Mouse (Mus musculus): ENCODE results near the gene Elmsan1. TPM values are rescaled to one million over a fixed set of nuclear protein-coding genes. Genes with fewer than 3 reads are reported as not detected.
A peak's percentile ranks its signal among the peaks of the same experiment; 100 is the strongest.

Elmsan1 gene
- total and polyA plus RNA-seq, 3 experiments: 21.4 to 140 (median 66.7) TPM

- no peaks in the 10 kb centered on the region for H3K9me3 ChIP-seq (replicated peaks)
- peaks cover 86% of the 10 kb centered on the region for H3K36me3 ChIP-seq (replicated peaks)
- no peak; the same call in 1 of the 2 replicates for ATAC-seq (ENCODE audit: extremely low read depth, insufficient number of reproducible peaks, low FRiP score, poor library complexity, severe bottlenecking)
- DNase-seq (ENCODE audit: low spot score): peak; percentile 70
- peaks cover 88% of the 10 kb centered on the region for H3K4me1 ChIP-seq (ENCODE audit: insufficient read depth, low read depth, low read length)
- peak overlapping the region; percentile 63; the same call in 1 of the 2 replicates for H3K4me3 ChIP-seq (ENCODE audit: low read depth, low read length)
- no peak for TF ChIP-seq TAL1 (conservative IDR thresholded peaks at IDR 0.05; ENCODE audit: low read depth, low read length)
- no peak for TF ChIP-seq GATA2 (IDR thresholded peaks at IDR 0.05; ENCODE audit: borderline replicate concordance, low read depth, low read length)
- TF ChIP-seq CTCF (IDR thresholded peaks at IDR 0.05; ENCODE audit: low read depth, low read length): no peak
- no peak for TF ChIP-seq GATA1 (IDR thresholded peaks at IDR 0.05; ENCODE audit: borderline replicate concordance, low read length)
- no peaks in the 10 kb centered on the region for H3K27me3 ChIP-seq (ENCODE audit: insufficient read depth, low read length)
These were observed 37.8 kb downstream of the Elmsan1 start for GRCm38 (mm10) chr12:84180701-84181435.

GRCm38 (mm10) chr12:84180090-84180489, 38.6 kb downstream of the Elmsan1 start:
- Histone ChIP-seq H3K27me3 (ENCODE audit: insufficient read depth, low read length) (no peaks in the 10 kb centered on the region), H3K9me3 (replicated peaks) (no peaks in the 10 kb centered on the region), H3K36me3 (replicated peaks) (peaks cover 78% of the 10 kb centered on the region), H3K4me1 (ENCODE audit: insufficient read depth, low read depth, low read length) (peaks cover 91% of the 10 kb centered on the region), H3K4me3 (ENCODE audit: low read depth, low read length) (peak overlapping the region; percentile 63; the same call in 1 of the 2 replicates)
- ATAC-seq (ENCODE audit: extremely low read depth, insufficient number of reproducible peaks, low FRiP score, poor library complexity, severe bottlenecking) (no peak), DNase-seq (ENCODE audit: low spot score) (no peak)
- TF ChIP-seq CTCF (IDR thresholded peaks at IDR 0.05; ENCODE audit: low read depth, low read length) (no peak), TAL1 (conservative IDR thresholded peaks at IDR 0.05; ENCODE audit: low read depth, low read length) (no peak), POLR2AphosphoS5 (IDR thresholded peaks at IDR 0.05; ENCODE audit: insufficient replicate concordance, low read depth, low read length) (no peak; the same call in 1 of the 2 replicates), GATA1 (IDR thresholded peaks at IDR 0.05; ENCODE audit: borderline replicate concordance, low read length) (no peak), GATA2 (IDR thresholded peaks at IDR 0.05; ENCODE audit: borderline replicate concordance, low read depth, low read length) (no peak)

DNA sequence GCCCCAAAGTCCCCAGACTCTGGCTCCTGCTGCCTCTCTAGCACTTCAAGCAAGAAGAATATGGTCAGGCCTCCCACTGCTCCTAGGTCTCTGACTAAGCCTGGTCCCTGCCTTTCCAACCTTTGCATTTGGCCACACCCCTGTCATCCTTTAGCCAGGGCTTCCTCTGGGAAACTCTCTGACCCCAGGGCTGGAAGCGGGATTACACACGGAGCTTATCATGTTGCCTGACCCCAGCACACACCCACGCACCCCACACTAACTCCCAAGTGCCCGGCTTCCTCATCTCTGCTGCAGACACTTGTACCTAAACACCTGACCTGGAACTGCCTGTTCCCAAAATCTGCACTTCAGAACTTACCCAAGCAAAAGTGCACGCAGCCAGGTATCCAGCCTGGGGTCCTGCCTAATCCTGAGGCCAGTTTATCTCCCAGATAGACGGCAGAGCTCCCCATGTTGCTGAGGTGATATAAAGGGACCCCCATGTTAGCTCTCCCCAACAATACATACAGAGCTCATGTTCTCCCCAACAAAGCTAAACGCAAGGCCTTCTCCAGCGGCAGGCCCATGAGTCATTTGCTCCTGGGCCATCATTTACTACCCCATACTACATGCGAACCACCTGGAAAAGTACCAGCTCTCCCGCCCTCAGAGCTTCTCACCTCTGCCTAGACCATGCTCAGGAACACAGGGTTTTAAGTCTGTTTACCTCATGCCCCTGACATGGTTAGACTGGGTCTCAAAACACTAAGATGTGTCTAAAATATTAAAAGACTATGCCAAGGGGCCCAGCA, 39.8 kb downstream of the Elmsan1 start:
- H3K4me1 ChIP-seq (ENCODE audit: insufficient read depth, low read depth, low read length): peaks cover 95% of the 10 kb centered on the region
- H3K27me3 ChIP-seq (ENCODE audit: insufficient read depth, low read length): no peaks in the 10 kb centered on the region
- no peak for TF ChIP-seq GATA2 (IDR thresholded peaks at IDR 0.05; ENCODE audit: borderline replicate concordance, low read depth, low read length)
- no peak for TF ChIP-seq POLR2AphosphoS5 (IDR thresholded peaks at IDR 0.05; ENCODE audit: insufficient replicate concordance, low read depth, low read length)
- no peak for TF ChIP-seq TAL1 (conservative IDR thresholded peaks at IDR 0.05; ENCODE audit: low read depth, low read length)
- no peak for TF ChIP-seq CTCF (IDR thresholded peaks at IDR 0.05; ENCODE audit: low read depth, low read length)
- TF ChIP-seq GATA1 (IDR thresholded peaks at IDR 0.05; ENCODE audit: borderline replicate concordance, low read length): no peak
- peaks cover 79% of the 10 kb centered on the region for H3K36me3 ChIP-seq (replicated peaks)
- no peak for ATAC-seq (ENCODE audit: extremely low read depth, insufficient number of reproducible peaks, low FRiP score, poor library complexity, severe bottlenecking)
- no peaks in the 10 kb centered on the region for H3K9me3 ChIP-seq (replicated peaks)
- H3K4me3 ChIP-seq (ENCODE audit: low read depth, low read length): peak overlapping the region; percentile 44; the same call in 1 of the 2 replicates
- no peak for DNase-seq (ENCODE audit: low spot score)

DNA sequence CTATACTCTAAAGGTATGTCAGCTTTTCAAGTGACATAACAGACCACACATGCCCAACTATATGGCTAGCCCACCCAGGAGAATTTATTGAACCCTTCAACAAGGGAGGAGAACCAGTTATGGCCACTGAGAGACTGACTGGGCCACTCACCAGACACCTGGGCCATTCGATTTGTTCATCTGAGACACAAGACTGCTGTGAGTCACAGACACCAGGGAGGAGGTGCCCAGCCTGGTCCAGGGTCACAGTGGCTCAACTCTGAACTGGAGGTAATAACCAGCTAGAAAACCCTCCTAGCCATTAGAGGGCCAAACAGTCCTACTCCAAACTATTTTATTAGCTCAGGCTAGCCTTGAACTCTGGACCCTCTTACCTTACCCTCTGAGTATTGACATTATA, 40.6 kb downstream of the Elmsan1 start:
- ATAC-seq (ENCODE audit: extremely low read depth, insufficient number of reproducible peaks, low FRiP score, poor library complexity, severe bottlenecking): no peak
- Histone ChIP-seq H3K4me3 (ENCODE audit: low read depth, low read length) (peak overlapping the region; percentile 31; the same call in 1 of the 2 replicates), H3K4me1 (ENCODE audit: insufficient read depth, low read depth, low read length) (peaks cover 99% of the 10 kb centered on the region), H3K27me3 (ENCODE audit: insufficient read depth, low read length) (no peaks in the 10 kb centered on the region), H3K36me3 (replicated peaks) (peaks cover 83% of the 10 kb centered on the region), H3K9me3 (replicated peaks) (no peaks in the 10 kb centered on the region)
- DNase-seq (ENCODE audit: low spot score): no peak
- no peak for TF ChIP-seq CTCF (IDR thresholded peaks at IDR 0.05; ENCODE audit: low read depth, low read length)
- no peak for TF ChIP-seq POLR2AphosphoS5 (IDR thresholded peaks at IDR 0.05; ENCODE audit: insufficient replicate concordance, low read depth, low read length)
- TF ChIP-seq GATA2 (IDR thresholded peaks at IDR 0.05; ENCODE audit: borderline replicate concordance, low read depth, low read length): no peak
- TF ChIP-seq GATA1 (IDR thresholded peaks at IDR 0.05; ENCODE audit: borderline replicate concordance, low read length): no peak
- no peak for TF ChIP-seq TAL1 (conservative IDR thresholded peaks at IDR 0.05; ENCODE audit: low read depth, low read length)

DNA sequence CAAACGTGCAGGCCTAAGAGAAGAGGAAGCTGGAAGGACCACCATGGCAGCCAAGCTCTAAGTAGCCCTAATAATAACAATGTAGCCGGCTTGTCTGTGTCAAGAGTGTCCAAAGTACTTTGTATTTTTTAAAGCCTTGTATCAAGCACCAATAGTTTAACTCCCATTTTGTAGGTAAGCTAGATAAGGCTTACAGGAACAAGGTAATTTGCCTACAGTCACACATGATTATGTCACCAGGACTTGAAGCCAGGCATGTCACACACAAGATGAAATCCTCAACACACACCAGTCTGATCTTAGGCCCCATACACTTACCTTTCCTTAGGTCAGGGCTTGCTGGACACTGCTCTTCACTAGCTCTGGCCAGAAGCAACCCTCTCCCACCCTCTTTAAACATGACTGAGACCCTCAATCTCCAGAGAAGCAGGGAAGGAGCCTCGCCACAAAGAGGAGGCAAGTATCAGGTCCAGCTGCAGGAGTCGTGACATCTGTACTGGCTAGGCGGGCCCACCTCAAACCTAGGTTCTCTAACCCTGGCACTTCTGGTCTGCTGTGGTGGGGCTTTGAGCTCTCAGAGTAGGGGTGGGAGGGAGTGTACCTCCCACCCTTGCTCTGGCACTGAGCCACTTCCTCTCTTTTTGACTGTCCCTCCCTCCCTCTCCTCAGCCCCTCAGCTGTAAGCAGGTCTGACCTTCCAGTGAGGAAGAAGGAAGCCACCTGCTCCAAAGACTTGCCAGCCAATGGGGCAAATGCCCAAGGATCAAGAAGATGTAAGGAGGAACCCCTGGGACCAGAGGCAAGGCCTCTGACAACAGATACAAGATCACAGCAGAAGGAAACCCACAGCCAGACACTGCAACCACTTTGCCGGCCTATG, 41.6 kb downstream of the Elmsan1 start:
- Histone ChIP-seq H3K36me3 (replicated peaks) (peaks cover 85% of the 10 kb centered on the region), H3K9me3 (replicated peaks) (no peaks in the 10 kb centered on the region), H3K4me1 (ENCODE audit: insufficient read depth, low read depth, low read length) (peaks cover 99% of the 10 kb centered on the region), H3K27me3 (ENCODE audit: insufficient read depth, low read length) (no peaks in the 10 kb centered on the region), H3K4me3 (ENCODE audit: low read depth, low read length) (peak overlapping the region; percentile 70; the same call in 1 of the 2 replicates)
- ATAC-seq (ENCODE audit: extremely low read depth, insufficient number of reproducible peaks, low FRiP score, poor library complexity, severe bottlenecking): no peak
- no peak for TF ChIP-seq POLR2AphosphoS5 (IDR thresholded peaks at IDR 0.05; ENCODE audit: insufficient replicate concordance, low read depth, low read length)
- no peak for TF ChIP-seq CTCF (IDR thresholded peaks at IDR 0.05; ENCODE audit: low read depth, low read length)
- TF ChIP-seq GATA1 (IDR thresholded peaks at IDR 0.05; ENCODE audit: borderline replicate concordance, low read length): no peak
- TF ChIP-seq TAL1 (conservative IDR thresholded peaks at IDR 0.05; ENCODE audit: low read depth, low read length): no peak
- TF ChIP-seq GATA2 (IDR thresholded peaks at IDR 0.05; ENCODE audit: borderline replicate concordance, low read depth, low read length): no peak
- DNase-seq (ENCODE audit: low spot score): peak; percentile 76
